Mouse (Mus musculus): ENCODE data around the gene Crebbp. TPM values are rescaled to one million over a fixed set of nuclear protein-coding genes. Genes with fewer than 3 reads are reported as not detected.
"Not testable (repeated sequence)": the region's sequence is repeated elsewhere in the genome, so short reads cannot be mapped to it uniquely, and the experiment has no call there.

Crebbp gene
- polyA plus RNA-seq, 1 experiment = 43.4 TPM

DNA sequence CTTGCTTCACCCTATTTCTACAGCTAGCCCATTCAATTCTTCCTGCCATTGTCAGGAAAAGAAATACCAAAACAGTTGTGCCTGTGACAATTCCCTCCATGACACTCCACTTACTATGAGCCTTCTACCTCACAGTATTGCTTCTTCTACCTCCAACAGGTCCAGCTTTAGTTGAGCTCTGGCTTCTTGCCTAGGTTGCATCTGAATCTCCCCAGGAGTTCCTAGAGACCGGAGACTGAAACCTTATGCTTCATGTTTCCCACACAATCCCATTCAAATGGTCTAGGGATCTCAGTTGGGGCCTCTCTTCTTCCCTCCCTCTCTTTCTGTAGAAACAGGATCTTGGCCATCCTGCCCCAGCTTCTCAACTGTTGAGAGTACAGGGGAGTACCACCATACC lies 116.3 kb downstream of the Crebbp start:
- DNase-seq = no peak
- 87% methylated on average over 1 of the region's 1 CpGs for WGBS
- TF ChIP-seq POLR2A (IDR thresholded peaks at IDR 0.05; ENCODE audit: borderline replicate concordance, extremely low read depth, low read depth, low read length) (no peak), CTCF (IDR thresholded peaks at IDR 0.05; ENCODE audit: insufficient read depth, low read length) (no peak)
- no peaks in the 10 kb centered on the region for H3K4me1 ChIP-seq (ENCODE audit: control insufficient read depth, insufficient read depth, low read length)
- H3K4me3 ChIP-seq (replicated peaks; ENCODE audit: extremely low read depth, low read depth, low read length) = no peak overlapping the region

DNA sequence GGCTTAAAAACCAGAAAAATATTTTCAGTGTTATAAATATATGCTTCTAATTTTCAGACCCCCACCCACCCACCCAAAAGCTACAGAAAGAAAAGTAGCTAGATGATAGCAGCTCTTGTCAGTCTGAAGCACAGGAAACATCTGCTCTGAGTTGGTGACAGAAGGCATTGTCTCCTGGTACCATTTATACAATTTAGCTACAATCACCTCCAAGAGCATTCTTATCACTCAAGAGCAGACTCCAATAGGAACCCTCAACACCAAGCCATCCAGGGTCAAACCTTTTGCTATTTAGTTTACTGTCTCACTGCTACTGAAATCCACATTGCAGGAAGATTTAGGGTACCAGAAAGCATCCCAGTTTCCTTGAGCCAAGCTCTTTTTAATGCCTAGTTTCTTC lies 116.9 kb downstream of the Crebbp start:
- DNase-seq = no peak
- Histone ChIP-seq H3K4me1 (ENCODE audit: control insufficient read depth, insufficient read depth, low read length) (no peaks in the 10 kb centered on the region), H3K4me3 (replicated peaks; ENCODE audit: extremely low read depth, low read depth, low read length) (no peak overlapping the region)
- no peak for TF ChIP-seq POLR2A (IDR thresholded peaks at IDR 0.05; ENCODE audit: borderline replicate concordance, extremely low read depth, low read depth, low read length)
- no peak for TF ChIP-seq CTCF (IDR thresholded peaks at IDR 0.05; ENCODE audit: insufficient read depth, low read length)

DNA sequence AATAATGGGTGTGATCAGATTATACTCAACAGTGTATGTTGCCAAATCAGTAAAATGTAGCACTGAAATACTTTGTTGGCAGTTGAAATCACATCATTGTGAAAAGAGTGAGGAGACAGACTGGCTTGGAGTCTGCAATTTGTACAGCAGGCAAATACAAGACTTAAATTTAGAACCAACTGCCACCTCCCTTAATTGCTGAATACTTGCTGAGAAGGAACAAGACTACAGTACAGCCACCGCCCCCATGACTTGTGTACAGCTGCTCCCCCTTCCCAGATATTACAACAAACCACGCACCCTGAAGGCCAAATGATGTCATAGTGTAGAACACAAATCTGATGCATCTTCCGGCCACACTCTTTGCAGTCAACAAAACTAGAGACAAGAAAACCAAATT lies 117.7 kb downstream of the Crebbp start:
- no peak overlapping the region for H3K4me3 ChIP-seq (replicated peaks; ENCODE audit: extremely low read depth, low read depth, low read length)
- WGBS = 93% methylated on average over 3 of the region's 3 CpGs
- no peak for DNase-seq
- no peaks in the 10 kb centered on the region for H3K4me1 ChIP-seq (ENCODE audit: control insufficient read depth, insufficient read depth, low read length)
- TF ChIP-seq CTCF (IDR thresholded peaks at IDR 0.05; ENCODE audit: insufficient read depth, low read length) = no peak
- TF ChIP-seq POLR2A (IDR thresholded peaks at IDR 0.05; ENCODE audit: borderline replicate concordance, extremely low read depth, low read depth, low read length) = no peak

DNA sequence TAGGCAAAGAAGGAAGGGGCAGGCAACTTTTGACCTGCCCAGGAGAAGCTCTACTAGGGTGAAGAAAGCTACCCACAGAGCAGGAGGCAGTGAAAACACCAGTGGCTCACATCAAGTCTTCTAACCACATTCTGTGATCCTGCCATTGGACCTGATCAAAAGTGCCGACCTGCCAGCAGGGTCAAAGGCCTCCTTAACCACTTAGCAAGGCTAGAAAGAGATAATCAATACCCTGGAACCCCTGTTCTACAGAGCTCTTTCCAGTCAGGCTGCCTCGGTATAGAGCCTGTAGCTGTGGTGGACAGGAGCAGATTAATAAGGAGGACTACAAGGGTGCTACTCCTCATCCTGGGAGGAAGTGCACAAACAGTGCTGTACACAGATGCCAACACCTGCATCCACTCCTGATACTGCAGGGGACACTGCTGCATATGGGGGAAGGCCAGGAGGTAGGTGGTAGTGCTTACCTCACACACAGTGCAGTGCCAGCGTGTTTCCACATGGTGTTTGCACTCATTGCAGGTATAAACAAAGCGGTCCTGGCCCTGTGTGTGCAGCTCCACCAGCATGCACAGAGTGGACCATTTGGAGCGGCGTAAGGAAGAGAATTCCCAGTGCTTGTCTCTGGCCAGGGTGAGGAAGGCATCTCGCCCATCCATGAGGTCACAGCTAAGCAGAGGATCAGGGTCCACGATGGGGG lies 126.4 kb downstream of the Crebbp start:
- WGBS = 92% methylated on average over 8 of the region's 8 CpGs
- Histone ChIP-seq H3K4me3 (replicated peaks; ENCODE audit: extremely low read depth, low read depth, low read length) (no peak overlapping the region), H3K4me1 (ENCODE audit: control insufficient read depth, insufficient read depth, low read length) (no peaks in the 10 kb centered on the region)
- TF ChIP-seq POLR2A (IDR thresholded peaks at IDR 0.05; ENCODE audit: borderline replicate concordance, extremely low read depth, low read depth, low read length) (no peak), CTCF (IDR thresholded peaks at IDR 0.05; ENCODE audit: insufficient read depth, low read length) (no peak)
- no peak for DNase-seq

DNA sequence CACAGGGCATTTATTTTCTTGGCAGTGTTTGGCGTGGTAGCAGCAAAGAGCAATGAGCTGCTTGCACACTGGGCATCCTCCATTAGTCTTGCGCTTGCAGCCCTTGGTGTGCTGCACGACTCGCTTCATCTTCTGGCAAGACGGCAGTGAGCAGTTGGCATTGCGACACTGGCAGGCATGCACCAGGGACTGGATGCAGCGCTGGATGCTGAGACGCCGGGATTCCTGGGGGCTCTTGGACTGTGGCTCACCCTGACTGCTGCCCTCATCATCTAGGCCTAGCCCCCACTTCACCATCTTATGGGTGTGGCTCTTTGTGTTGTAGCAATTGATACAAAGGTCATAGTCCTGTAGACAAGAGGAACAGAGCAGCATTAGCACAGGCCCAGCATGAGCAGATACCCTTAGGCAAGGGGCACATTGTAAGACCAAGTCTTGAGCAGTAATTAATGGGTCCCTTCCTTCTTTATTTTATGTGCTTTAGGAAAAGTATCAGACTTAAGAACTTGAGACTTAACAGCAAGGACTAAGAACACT lies 127.9 kb downstream of the Crebbp start:
- no peak for DNase-seq
- no peak for TF ChIP-seq CTCF (IDR thresholded peaks at IDR 0.05; ENCODE audit: insufficient read depth, low read length)
- H3K4me3 ChIP-seq (replicated peaks; ENCODE audit: extremely low read depth, low read depth, low read length) = no peak overlapping the region
- WGBS = 92% methylated on average over 9 of the region's 9 CpGs
- H3K4me1 ChIP-seq (ENCODE audit: control insufficient read depth, insufficient read depth, low read length) = no peaks in the 10 kb centered on the region

DNA sequence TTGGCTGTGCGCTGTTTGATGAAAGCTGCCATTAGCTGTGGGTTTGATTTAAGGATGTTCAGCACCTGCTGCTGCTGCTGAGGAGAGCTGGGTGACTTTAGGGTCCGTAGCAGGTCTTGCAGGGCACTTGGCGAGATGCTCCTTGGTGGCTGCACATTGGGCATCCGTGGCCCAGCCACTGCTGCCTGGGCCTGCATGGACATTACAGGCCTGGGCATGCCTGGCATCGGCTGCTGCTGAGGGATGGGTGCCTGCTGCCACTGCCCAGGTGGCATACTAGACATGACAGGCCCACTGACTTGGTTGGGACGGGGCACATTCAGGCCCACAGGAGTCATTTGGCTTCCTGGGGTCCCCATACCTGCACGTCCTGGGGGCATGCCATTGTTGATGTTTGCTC lies 128.7 kb downstream of the Crebbp start:
- TF ChIP-seq CTCF (IDR thresholded peaks at IDR 0.05; ENCODE audit: insufficient read depth, low read length) (no peak), POLR2A (IDR thresholded peaks at IDR 0.05; ENCODE audit: borderline replicate concordance, extremely low read depth, low read depth, low read length) (no peak)
- DNase-seq = no peak
- H3K4me3 ChIP-seq (replicated peaks; ENCODE audit: extremely low read depth, low read depth, low read length) = no peak overlapping the region
- no peaks in the 10 kb centered on the region for H3K4me1 ChIP-seq (ENCODE audit: control insufficient read depth, insufficient read depth, low read length)
- WGBS = 88% methylated on average over 7 of the region's 7 CpGs

DNA sequence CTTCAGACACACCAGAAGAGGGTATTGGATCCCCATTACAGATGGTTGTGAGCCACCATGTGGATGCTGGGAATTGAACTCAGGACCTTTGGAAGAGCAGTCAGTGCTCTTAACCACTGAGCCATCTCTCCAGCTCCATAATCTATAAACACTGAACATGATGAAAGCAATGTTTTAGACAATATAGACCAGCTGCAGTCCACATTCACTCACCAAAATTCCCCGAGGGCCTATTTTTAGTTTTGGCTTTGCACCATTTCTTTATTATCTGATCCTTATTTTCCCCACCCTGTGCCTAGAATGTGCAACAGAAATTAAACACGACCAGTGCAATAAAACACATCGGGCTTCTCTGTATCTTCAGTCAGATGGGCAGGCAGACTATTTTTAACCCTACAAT lies 133.4 kb downstream of the Crebbp start:
- not testable (repeated sequence) for H3K4me3 ChIP-seq (replicated peaks; ENCODE audit: extremely low read depth, low read depth, low read length); H3K4me1 ChIP-seq (ENCODE audit: control insufficient read depth, insufficient read depth, low read length); DNase-seq
- WGBS = 64% methylated on average over 3 of the region's 3 CpGs

DNA sequence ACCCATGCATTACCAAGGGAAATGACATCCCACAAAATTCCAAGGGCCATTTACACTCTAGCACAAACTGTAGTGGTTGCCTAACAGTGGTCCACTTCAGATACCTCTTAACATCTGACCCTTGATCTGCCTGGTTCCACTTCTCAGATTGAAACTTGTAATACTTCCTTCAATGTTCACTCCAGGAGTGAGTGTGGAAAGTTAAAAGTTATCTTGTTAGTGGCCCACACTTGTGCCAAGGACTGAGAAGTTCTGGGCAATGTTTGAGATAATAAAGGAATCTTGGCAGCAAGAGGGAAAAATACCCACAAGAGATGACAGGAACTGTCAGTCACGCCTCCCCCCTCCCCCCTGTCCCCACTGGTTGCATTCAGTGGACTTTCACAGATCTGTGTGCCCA lies 134.1 kb downstream of the Crebbp start:
- DNase-seq = no peak
- Histone ChIP-seq H3K4me3 (replicated peaks; ENCODE audit: extremely low read depth, low read depth, low read length) (no peak overlapping the region), H3K4me1 (ENCODE audit: control insufficient read depth, insufficient read depth, low read length) (no peaks in the 10 kb centered on the region)
- 53% methylated on average over 1 of the region's 1 CpGs for WGBS
- TF ChIP-seq CTCF (IDR thresholded peaks at IDR 0.05; ENCODE audit: insufficient read depth, low read length) (no peak), POLR2A (IDR thresholded peaks at IDR 0.05; ENCODE audit: borderline replicate concordance, extremely low read depth, low read depth, low read length) (no peak)

DNA sequence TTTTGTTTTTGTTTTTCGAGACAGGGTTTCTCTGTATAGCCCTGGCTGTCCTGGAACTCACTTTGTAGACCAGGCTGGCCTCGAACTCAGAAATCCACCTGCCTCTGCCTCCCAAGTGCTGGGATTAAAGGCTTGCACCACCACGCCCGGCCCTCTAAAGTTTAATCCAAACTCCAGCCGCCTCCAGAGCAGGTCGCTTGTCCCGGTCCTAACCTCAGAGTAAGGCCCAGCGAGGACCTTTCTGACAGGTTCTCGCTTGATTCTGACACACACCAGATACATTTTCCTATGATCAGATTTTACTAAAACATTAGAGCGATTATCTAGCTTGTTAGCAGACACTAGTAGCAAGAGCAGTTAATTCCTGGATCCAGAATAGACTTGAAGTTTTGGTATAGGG lies 135.5 kb downstream of the Crebbp start:
- not testable (repeated sequence) for H3K4me1 ChIP-seq (ENCODE audit: control insufficient read depth, insufficient read depth, low read length); DNase-seq; H3K4me3 ChIP-seq (replicated peaks; ENCODE audit: extremely low read depth, low read depth, low read length)
- 65% methylated on average over 10 of the region's 10 CpGs for WGBS

DNA sequence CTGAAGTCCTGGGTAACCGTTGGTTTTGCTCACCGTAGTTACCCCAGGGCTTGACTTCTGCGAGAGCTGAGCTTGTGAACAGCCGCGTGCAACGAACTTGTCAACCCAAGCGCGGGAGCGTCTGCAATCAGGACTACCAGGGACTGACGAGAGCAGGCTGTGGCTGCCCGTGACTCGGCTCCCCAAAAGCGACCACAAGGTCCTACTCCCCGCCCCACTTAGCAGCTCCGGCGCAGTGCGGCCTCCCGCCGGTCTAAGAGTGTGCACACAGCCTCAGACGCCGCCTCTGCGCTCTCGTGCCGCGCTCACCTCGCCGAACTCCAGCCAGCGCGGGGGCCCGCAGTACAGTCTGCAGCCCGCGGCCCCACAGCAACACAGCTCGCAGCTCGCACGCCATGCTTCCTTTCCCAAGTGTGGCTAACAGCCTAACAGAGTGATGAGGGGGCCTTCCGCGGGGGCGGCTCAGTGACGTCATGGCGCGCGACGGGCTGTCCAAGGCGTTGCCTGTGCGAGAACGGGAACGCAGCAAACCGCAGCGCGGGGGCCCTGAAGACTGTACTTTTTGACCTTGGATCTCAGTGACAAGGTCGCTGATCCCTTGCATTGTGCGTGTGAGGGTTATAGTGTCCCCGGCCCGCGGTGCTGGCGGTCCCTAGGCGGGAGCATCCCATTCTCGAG lies 136.3 kb downstream of the Crebbp start, which contains the start of gene Trap1:
Trap1 (minus strand) TSS at position 444 of the 678 bp plus-strand sequence.
- peak; percentile 96 for DNase-seq
- TF ChIP-seq POLR2A (IDR thresholded peaks at IDR 0.05; ENCODE audit: borderline replicate concordance, extremely low read depth, low read depth, low read length) = peak; percentile 69; the same call in 1 of the 2 replicates
- TF ChIP-seq CTCF (IDR thresholded peaks at IDR 0.05; ENCODE audit: insufficient read depth, low read length) = no peak
- under 1% methylated on average over 58 of the region's 58 CpGs for WGBS
- Histone ChIP-seq H3K4me3 (replicated peaks; ENCODE audit: extremely low read depth, low read depth, low read length) (peak within 1 kb of the TSS; percentile 93), H3K4me1 (ENCODE audit: control insufficient read depth, insufficient read depth, low read length) (no peaks in the 10 kb centered on the region)

All from lung, adult 2 months (tissue).